Mouse (Mus musculus): ENCODE data around the gene Alk.

- TF ChIP-seq CHD1 (IDR thresholded peaks at IDR 0.05; ENCODE audit: low read depth, low read length): no peak
- TF ChIP-seq MAFK (IDR thresholded peaks at IDR 0.05; ENCODE audit: borderline replicate concordance, low read depth, low read length): no peak
- no peak for TF ChIP-seq POLR2A (IDR thresholded peaks at IDR 0.05; ENCODE audit: control insufficient read depth in 1 of 2, insufficient read depth in 1 of 2, low read depth in 1 of 2, low read length in 2 of 2, poor library complexity in 1 of 2)
- no peak for TF ChIP-seq USF1 (IDR thresholded peaks at IDR 0.05; ENCODE audit: low read depth, low read length)
- no peak for TF ChIP-seq EP300 (IDR thresholded peaks at IDR 0.05; ENCODE audit: low read depth in 1 of 2, low read length in 2 of 2)
- TF ChIP-seq ZNF384 (IDR thresholded peaks at IDR 0.05; ENCODE audit: low read depth, low read length): no peak
- TF ChIP-seq POLR2AphosphoS5 (IDR thresholded peaks at IDR 0.05; ENCODE audit: borderline replicate concordance, low read depth, low read length): no peak
- no peak for TF ChIP-seq CTCF (IDR thresholded peaks at IDR 0.05 in 2 of 3, conservative IDR thresholded peaks at IDR 0.05 in 1 of 3; ENCODE audit: control insufficient read depth in 1 of 3, insufficient read depth in 1 of 3, low read depth in 2 of 3, low read length in 3 of 3, poor library complexity in 1 of 3, severe bottlenecking in 1 of 3)
- TF ChIP-seq GATA1 (IDR thresholded peaks at IDR 0.05; ENCODE audit: low read depth, low read length): no peak
- no peak for TF ChIP-seq NRF1 (IDR thresholded peaks at IDR 0.05; ENCODE audit: insufficient read depth, low read depth, low read length, poor library complexity, severe bottlenecking)
- no peak for TF ChIP-seq KAT2A (conservative IDR thresholded peaks at IDR 0.05; ENCODE audit: low read depth, low read length)
- no peak for TF ChIP-seq SMC3 (IDR thresholded peaks at IDR 0.05; ENCODE audit: low read depth, low read length)
- no peak for TF ChIP-seq ETS1 (IDR thresholded peaks at IDR 0.05; ENCODE audit: low read depth, low read length)
- no peak for TF ChIP-seq SIN3A (IDR thresholded peaks at IDR 0.05; ENCODE audit: low read length)
These were observed 278.5 kb downstream of the Alk start for GRCm38 (mm10) chr17:72325941-72326340.

Data from MEL (cell line).